Mouse (Mus musculus) midbrain, embryonic 11.5 days (tissue): ENCODE measurements around the gene Zfp319. TPM values are rescaled to one million over a fixed set of nuclear protein-coding genes. Genes with fewer than 3 reads are reported as not detected.

Experiments
- ATAC-seq: fragments of 200-750 bp; cut with Nextera tagmentation; 2 replicates; pipeline ENCODE4 v1.8.0; 2017; ENCODE audit warnings: moderate TSS enrichment, moderate library complexity; ENCODE audit not compliant: low FRiP score
- DNase-seq: peaks from one replicate; pipeline ENCODE4 v3.0.0; 2015; ENCODE audit warnings: low spot score; ENCODE audit errors: missing footprints
- H3K27ac ChIP-seq: fragments of 300-500 bp; sonication (generic); 2 replicates; pipeline ENCODE4 v1.5.1; 2014; ENCODE audit warnings: low read depth, low read length
- H3K27me3 ChIP-seq: fragments of 300-500 bp; sonication (generic); 2 replicates; pipeline ENCODE4 v1.6.1; 2014; ENCODE audit warnings: mild to moderate bottlenecking, low read length, moderate library complexity, mixed read lengths; ENCODE audit not compliant: control insufficient read depth, insufficient read depth
- H3K36me3 ChIP-seq: fragments of 300-500 bp; sonication (generic); 2 replicates; pipeline ENCODE4 v1.6.1; 2014; ENCODE audit warnings: mild to moderate bottlenecking, low read length, moderate library complexity, mixed read lengths; ENCODE audit not compliant: control insufficient read depth, insufficient read depth
- H3K4me1 ChIP-seq: fragments of 300-500 bp; sonication (generic); 2 replicates; pipeline ENCODE4 v1.6.1; 2014; ENCODE audit warnings: low read length; ENCODE audit not compliant: control insufficient read depth, insufficient read depth
- H3K4me2 ChIP-seq: fragments of 300-500 bp; sonication (generic); 2 replicates; pipeline ENCODE4 v1.6.1; 2014; ENCODE audit warnings: mild to moderate bottlenecking, moderate library complexity
- H3K4me3 ChIP-seq: fragments of 300-500 bp; sonication (generic); 2 replicates; pipeline ENCODE4 v1.5.1; 2014; ENCODE audit warnings: low read depth, low read length
- H3K9ac ChIP-seq: fragments of 300-500 bp; sonication (generic); 2 replicates; pipeline ENCODE4 v1.6.1; 2014; ENCODE audit warnings: low read length
- H3K9me3 ChIP-seq: fragments of 300-500 bp; sonication (generic); 2 replicates; pipeline ENCODE4 v1.6.1; 2016; ENCODE audit warnings: low read length; ENCODE audit not compliant: control insufficient read depth
- WGBS: fragments of 180-500 bp; shearing (Covaris S2); extraction: QIAGEN DNeasy Blood & Tissue Kit; methylation state at CpG from one replicate; pipeline ENCODE4 v1.1.7; 2014; 5-methylcytosine and 5-hydroxymethylcytosine counted together
- polyA plus RNA-seq: library from polyadenylated mRNA; unstranded; fragments of >200 nt; fragmentation: Nextera tagmentation; extraction: Ambion mirVana; gene quantifications from 2 replicates; pipeline ENCODE4 v1.2.1, GENCODE M21; 2014

Zfp319 gene
- polyA plus RNA-seq, 1 experiment from 2014 or later, result 8.6 TPM

DNA sequence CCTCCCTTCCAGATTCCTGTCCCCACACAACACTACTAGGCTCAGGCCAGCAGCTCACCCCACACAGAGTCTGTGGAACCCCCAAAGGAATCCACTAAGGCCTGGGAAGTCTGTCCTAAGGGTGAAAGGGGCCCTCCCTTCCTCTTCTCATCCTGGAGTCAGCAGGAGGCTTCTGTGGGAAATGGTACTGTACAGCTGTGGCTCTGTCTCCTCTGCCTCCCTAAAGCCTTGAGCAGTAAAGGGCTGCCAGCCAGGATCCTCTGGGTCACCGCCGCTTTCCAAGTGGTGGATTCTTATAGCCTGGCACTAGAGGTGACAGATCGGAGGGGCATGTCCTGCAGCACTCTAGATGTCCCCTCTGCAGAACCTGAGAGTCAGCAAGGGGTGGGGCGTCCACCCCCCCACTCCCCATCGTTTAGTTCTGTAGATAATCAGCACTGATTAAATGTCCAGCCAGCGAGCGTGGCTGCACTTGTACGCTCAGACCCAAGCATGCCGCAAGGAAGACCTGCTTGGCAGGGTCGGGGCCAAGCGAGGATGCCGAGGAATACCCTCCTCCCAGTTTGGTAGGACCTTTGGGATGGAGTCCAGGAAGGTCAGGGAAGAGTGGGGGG is 41.7 kb upstream of the Zfp319 start:
- Histone ChIP-seq H3K4me3 (no peak overlapping the region), H3K4me2 (no peak overlapping the region), H3K27ac (no peak overlapping the region), H3K9me3 (no peaks in the 10 kb centered on the region), H3K9ac (no peak overlapping the region), H3K4me1 (no peaks in the 10 kb centered on the region), H3K36me3 (peaks cover 2% of the 10 kb centered on the region; the same call in 1 of the 2 replicates), H3K27me3 (no peaks in the 10 kb centered on the region)
- DNase-seq (no peak), ATAC-seq (no peak)
- WGBS, result 86% methylated on average over 12 of the region's 12 CpGs

DNA sequence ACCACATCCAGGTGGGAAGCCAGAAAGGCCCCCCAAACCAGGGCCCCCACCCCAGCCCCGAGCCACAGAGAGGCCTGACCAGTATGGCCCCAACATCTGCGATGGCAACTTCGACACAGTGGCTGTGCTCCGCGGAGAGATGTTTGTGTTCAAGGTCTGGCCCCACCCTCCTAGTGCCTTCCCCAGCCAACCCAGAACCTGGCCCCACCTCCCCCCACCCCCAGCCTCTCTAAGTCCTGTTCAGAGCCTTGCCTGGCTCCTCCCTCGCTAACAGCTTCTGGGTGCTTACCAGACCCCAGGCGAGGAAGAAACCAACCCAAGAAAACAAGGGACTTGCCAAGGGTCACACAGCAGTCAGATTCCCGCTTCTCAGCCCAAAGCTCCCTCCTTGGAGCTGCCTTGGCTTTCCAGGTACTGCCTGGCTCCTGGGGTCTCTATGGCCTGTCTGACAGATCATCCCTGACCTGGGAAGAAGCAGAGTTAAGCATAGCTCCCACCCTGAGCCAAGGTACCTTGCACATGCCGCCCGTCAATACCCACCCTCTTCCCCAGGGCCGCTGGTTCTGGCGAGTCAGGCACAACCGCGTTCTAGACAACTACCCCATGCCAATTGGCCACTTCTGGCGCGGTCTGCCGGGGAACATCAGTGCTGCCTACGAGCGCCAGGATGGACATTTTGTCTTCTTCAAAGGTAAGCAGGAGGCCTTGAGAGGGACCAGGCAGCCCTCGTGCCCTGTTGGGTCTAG is 38.0 kb upstream of the Zfp319 start:
- no peaks in the 10 kb centered on the region for H3K27me3 ChIP-seq
- DNase-seq (no peak), ATAC-seq (no peak)
- H3K27ac ChIP-seq, result no peak overlapping the region
- no peak overlapping the region for H3K4me2 ChIP-seq
- no peak overlapping the region for H3K9ac ChIP-seq
- 54% methylated on average over 20 of the region's 20 CpGs for WGBS
- no peaks in the 10 kb centered on the region for H3K9me3 ChIP-seq
- H3K4me1 ChIP-seq, result no peaks in the 10 kb centered on the region
- no peak overlapping the region for H3K4me3 ChIP-seq
- H3K36me3 ChIP-seq, result peaks cover 7% of the 10 kb centered on the region; the same call in 1 of the 2 replicates

DNA sequence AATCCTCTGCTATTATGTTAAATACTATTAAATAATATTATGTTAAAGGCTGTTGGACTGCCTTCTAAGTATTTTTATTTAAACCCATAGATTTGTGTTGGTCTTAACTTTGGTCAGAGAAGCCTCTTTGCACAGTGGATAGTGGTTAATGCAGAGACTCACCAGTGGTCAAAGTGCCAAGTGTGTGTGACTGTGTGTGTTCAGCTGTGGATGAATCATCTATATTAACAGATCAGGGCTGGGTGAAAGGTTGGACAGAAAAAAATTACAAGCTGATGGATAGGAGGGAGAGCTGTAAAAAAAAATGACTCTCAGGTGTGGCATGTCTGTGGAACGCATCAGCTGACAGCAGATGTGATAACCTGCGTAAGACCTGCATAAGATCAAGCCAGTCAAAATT is 32.1 kb upstream of the Zfp319 start:
- no peak overlapping the region for H3K9ac ChIP-seq
- H3K36me3 ChIP-seq, result 0 out of 2 replicates have a peak, but pooled peaks cover 5% of the 10 kb centered on the region
- DNase-seq (no peak), ATAC-seq (no peak)
- 98% methylated on average over 2 of the region's 2 CpGs for WGBS
- peaks cover 8% of the 10 kb centered on the region for H3K4me1 ChIP-seq
- no peaks in the 10 kb centered on the region; the same call in 1 of the 2 replicates for H3K9me3 ChIP-seq
- no peak overlapping the region for H3K4me2 ChIP-seq
- H3K27ac ChIP-seq, result no peak overlapping the region
- H3K4me3 ChIP-seq, result no peak overlapping the region
- no peaks in the 10 kb centered on the region for H3K27me3 ChIP-seq

DNA sequence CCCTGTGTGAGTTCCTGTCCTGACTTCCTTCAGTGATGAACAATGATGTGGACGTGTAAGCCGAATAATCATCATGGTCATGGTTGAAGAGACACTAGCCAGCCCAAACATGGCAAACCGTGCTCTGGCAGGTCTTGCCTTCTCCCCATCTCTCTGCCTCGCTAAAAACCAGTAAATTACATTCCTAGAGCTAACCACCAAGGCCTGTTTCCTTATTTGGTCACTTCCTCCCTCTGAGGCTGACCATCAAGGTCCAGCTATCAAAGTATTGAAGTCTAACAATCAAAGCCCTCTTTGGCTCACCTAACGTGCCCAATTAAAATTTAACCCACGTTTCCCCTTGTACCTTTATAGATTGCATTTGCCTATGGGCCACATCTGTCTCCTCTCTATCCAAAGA is 30.5 kb upstream of the Zfp319 start:
- no peaks in the 10 kb centered on the region for H3K27me3 ChIP-seq
- H3K36me3 ChIP-seq, result no peaks in the 10 kb centered on the region
- no peak for ATAC-seq
- H3K9ac ChIP-seq, result no peak overlapping the region
- H3K27ac ChIP-seq, result no peak overlapping the region
- peaks cover 8% of the 10 kb centered on the region for H3K4me1 ChIP-seq
- no peaks in the 10 kb centered on the region; the same call in 1 of the 2 replicates for H3K9me3 ChIP-seq
- no peak for DNase-seq
- no peak overlapping the region for H3K4me3 ChIP-seq
- 79% methylated on average over 6 of the region's 6 CpGs for WGBS
- H3K4me2 ChIP-seq, result no peak overlapping the region

DNA sequence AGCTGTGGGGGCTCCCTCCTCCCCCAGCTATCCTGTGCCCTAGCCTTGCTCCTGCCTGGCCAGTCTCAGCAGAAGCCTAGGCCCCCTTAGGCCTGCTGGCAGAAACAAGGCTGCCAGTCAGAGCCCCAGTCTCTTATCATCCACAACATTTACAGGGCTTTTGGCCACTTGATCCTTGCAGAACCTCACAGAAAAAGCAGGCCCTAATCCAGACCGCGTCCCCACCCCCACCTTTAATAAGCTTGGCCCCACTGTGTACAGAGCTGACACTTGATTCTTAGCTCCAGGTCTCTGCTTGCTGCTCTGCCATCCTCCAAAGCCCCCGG is 29.2 kb upstream of the Zfp319 start:
- peak; percentile 20; the same call in 1 of the 2 replicates for ATAC-seq
- 74% methylated on average over 3 of the region's 3 CpGs for WGBS
- no peak overlapping the region for H3K27ac ChIP-seq

DNA sequence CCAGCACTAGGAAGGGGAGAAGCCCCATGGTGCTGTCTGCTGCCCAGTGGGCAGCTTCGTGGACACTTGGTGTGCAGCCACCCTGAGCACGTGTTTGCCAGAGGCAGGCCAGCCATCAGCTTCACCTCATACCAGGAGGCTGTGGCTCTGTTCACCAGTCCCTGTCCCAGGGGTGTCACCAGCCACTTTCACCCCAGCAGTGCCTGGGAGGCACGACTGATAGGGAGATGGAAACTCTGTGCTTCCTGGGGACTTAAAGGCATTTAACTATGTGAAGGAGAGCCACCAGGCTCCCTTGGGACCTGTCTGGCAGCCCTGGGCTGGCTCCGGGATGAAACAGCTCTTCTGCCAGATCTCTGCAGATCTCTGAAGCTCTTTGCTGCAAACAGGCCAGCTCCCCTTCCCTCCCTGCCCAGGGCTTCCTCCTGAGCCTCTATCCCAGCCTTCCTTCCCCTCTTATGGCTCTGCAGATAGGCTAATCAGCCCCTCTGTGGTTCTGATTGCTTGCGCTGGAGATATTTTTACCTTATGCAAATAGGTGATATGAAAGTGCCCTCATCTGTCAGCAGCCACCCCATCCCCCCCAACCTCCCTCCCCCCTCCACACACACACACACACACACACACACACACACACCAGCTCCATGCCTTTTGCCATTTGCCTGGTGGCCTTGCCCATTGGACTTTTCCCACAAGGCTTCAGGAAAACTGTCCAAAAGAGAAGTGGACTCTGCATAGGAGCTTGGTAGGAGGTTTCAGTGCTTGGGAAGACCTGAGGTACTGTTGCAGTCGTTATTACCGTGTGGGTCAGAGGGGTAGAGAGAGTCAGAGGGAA is 28.6 kb upstream of the Zfp319 start:
- no peak overlapping the region for H3K4me2 ChIP-seq
- peak overlapping the region; percentile 20; the same call in 1 of the 2 replicates for H3K9ac ChIP-seq
- ATAC-seq, result peak; percentile 12; the same call in 1 of the 2 replicates

More for the DNA sequence above, 29.2 kb upstream of the Zfp319 start:
- H3K4me1 ChIP-seq, result peaks cover 8% of the 10 kb centered on the region
- no peak overlapping the region for H3K9ac ChIP-seq
- no peaks in the 10 kb centered on the region; the same call in 1 of the 2 replicates for H3K9me3 ChIP-seq
- no peaks in the 10 kb centered on the region for H3K36me3 ChIP-seq
- H3K4me3 ChIP-seq, result no peak overlapping the region
- DNase-seq, result no peak
- H3K4me2 ChIP-seq, result no peak overlapping the region
- H3K27me3 ChIP-seq, result no peaks in the 10 kb centered on the region

DNA sequence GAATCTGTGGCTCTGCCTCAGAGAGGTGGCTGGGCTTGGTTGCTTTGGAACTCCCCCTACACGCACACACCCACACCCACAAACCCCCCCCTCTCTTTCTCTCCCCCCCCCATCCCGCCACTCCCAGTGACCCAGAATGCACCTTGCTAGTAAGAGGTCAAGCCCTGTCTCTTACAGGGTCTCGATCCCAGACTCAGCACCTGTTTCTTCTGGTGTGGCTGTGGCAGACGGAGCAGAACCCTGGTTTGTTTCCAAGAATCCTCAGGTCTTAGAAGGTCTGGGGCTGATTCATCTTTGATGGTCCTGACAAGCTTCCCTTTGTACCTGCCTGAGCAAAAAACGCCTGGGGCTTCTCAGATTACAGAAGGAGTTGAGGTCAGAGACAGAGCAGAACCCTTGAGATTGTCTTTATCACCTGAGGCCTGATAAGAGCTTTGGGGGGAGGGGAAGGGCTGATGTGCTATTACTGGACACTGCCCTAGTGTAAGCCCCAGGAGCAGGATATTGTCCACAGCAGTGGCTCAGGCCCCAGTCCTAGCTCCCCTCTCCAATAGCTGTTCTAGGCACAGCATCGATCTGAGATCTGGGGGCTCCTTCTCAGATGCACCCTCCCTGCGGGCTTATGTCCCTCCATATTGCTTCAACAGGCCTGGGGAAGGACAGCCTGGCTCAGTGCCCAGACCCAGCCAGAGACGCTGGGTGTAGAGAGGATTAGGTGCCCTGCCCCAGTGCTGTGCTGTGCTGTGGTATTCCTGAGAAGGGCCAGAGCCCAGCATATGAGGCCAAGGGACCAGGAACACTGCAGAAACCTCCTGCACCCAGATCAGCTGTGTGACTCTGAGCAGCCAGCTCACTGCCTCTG is 27.0 kb upstream of the Zfp319 start:
- Histone ChIP-seq H3K4me2 (no peak overlapping the region), H3K36me3 (no peaks in the 10 kb centered on the region), H3K4me3 (no peak overlapping the region), H3K4me1 (peaks cover 13% of the 10 kb centered on the region), H3K9me3 (no peaks in the 10 kb centered on the region), H3K27me3 (no peaks in the 10 kb centered on the region), H3K9ac (no peak overlapping the region), H3K27ac (no peak overlapping the region)
- no peak for ATAC-seq
- no peak for DNase-seq
- 64% methylated on average over 8 of the region's 8 CpGs for WGBS

More for the DNA sequence above, 28.6 kb upstream of the Zfp319 start:
- H3K4me1 ChIP-seq, result peaks cover 8% of the 10 kb centered on the region
- DNase-seq, result no peak
- 70% methylated on average over 7 of the region's 7 CpGs for WGBS
- H3K36me3 ChIP-seq, result no peaks in the 10 kb centered on the region
- H3K27ac ChIP-seq, result peak overlapping the region; percentile 14; the same call in 1 of the 2 replicates
- no peak overlapping the region for H3K4me3 ChIP-seq
- H3K9me3 ChIP-seq, result no peaks in the 10 kb centered on the region; the same call in 1 of the 2 replicates
- no peaks in the 10 kb centered on the region for H3K27me3 ChIP-seq

DNA sequence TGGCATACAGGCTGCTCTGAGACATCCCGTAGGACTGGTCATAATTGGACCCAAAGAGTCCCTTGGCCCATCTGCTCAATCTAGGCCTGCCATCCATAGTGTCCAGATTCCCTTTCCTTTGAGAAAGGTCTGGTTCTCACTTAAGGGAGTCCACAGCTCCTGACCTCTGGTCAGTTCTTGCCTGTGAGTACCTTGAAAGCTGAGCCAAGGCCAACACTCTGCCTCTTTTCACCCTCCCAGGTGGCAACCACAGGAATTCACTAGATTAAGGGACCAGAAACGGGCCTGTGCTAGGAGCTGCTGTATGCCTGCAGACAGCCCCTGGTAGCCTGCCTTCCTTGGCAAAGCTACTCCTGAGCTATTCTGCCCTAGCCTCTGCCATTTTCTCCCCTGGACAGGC is 22.9 kb upstream of the Zfp319 start:
- ATAC-seq, result no peak
- Histone ChIP-seq H3K9me3 (no peaks in the 10 kb centered on the region), H3K36me3 (no peaks in the 10 kb centered on the region), H3K27me3 (no peaks in the 10 kb centered on the region), H3K4me3 (no peak overlapping the region), H3K4me1 (peaks cover 10% of the 10 kb centered on the region), H3K9ac (no peak overlapping the region), H3K27ac (no peak overlapping the region), H3K4me2 (no peak overlapping the region)
- WGBS, result 83% methylated on average over 2 of the region's 2 CpGs
- DNase-seq, result no peak
